Mouse (Mus musculus): ENCODE measurements around the gene Zfp445.

Zfp445 gene

GRCm38 (mm10) chr9:122810212-122810611 lies 55.6 kb downstream of the Zfp445 start:
- no peaks in the 10 kb centered on the region for H3K27me3 ChIP-seq (ENCODE audit: control insufficient read depth, insufficient read depth, low read length, poor library complexity, severe bottlenecking)
- H3K36me3 ChIP-seq (ENCODE audit: control insufficient read depth, insufficient read depth, low read length, poor library complexity, severe bottlenecking): peaks cover 4% of the 10 kb centered on the region; the same call in 1 of the 2 replicates
- no peak for DNase-seq (ENCODE audit: low read depth, low spot score)

GRCm38 (mm10) chr9:122807186-122807585 lies 58.6 kb downstream of the Zfp445 start:
- Histone ChIP-seq H3K27me3 (ENCODE audit: control insufficient read depth, insufficient read depth, low read length, poor library complexity, severe bottlenecking) (no peaks in the 10 kb centered on the region), H3K36me3 (ENCODE audit: control insufficient read depth, insufficient read depth, low read length, poor library complexity, severe bottlenecking) (no peaks in the 10 kb centered on the region; the same call in 1 of the 2 replicates)
- no peak for DNase-seq (ENCODE audit: low read depth, low spot score)

- DNase-seq (ENCODE audit: low read depth, low spot score): no peak
- no peaks in the 10 kb centered on the region for H3K27me3 ChIP-seq (ENCODE audit: control insufficient read depth, insufficient read depth, low read length, poor library complexity, severe bottlenecking)
- no peaks in the 10 kb centered on the region for H3K36me3 ChIP-seq (ENCODE audit: control insufficient read depth, insufficient read depth, low read length, poor library complexity, severe bottlenecking)
These were observed 59.9 kb downstream of the Zfp445 start for GRCm38 (mm10) chr9:122805845-122806341.

- no peaks in the 10 kb centered on the region for H3K27me3 ChIP-seq (ENCODE audit: control insufficient read depth, insufficient read depth, low read length, poor library complexity, severe bottlenecking)
- DNase-seq (ENCODE audit: low read depth, low spot score): peak; percentile 92
- H3K36me3 ChIP-seq (ENCODE audit: control insufficient read depth, insufficient read depth, low read length, poor library complexity, severe bottlenecking): no peaks in the 10 kb centered on the region
These were observed 60.6 kb downstream of the Zfp445 start, which contains the start of gene Tcaim for GRCm38 (mm10) chr9:122805053-122805844. TSS of gene Tcaim (plus strand) at chr9:122805539.
